9 mouse cellular contexts compared by ENCODE assay signal in genomic region chr8:12502321-12502775, GRCm38 (mm10).
DNase-seq lines count a peak whose midpoint lies in the region; ATAC-seq lines count a peak whose summit lies in the region.
"Had no signal": no experiment of that assay in that cellular context is flagged by ENCODE, and none has a peak within 500 bp of the region (broad histone marks: within the 10 kb centered on the region; RNA-seq: fewer than 3 reads in every experiment).

No protein-coding gene starts in this region.

- no peaks in the 10 kb centered on the region for H3K36me3 ChIP-seq in heart, embryonic 12.5 days
- no peaks in the 10 kb centered on the region for H3K36me3 ChIP-seq in kidney, embryonic 15.5 days
- no peaks in the 10 kb centered on the region for H3K36me3 ChIP-seq in midbrain, embryonic 14.5 days (ENCODE audit: control insufficient read depth, insufficient read depth, low read length)

- no peak for ATAC-seq in heart, embryonic 12.5 days (ENCODE audit: insufficient number of reproducible peaks, low FRiP score)
- ATAC-seq in kidney, embryonic 15.5 days (replicated peaks; ENCODE audit: low FRiP score): peak; percentile 69
- peak; percentile 82 for ATAC-seq in midbrain, embryonic 14.5 days (ENCODE audit: low FRiP score, low TSS enrichment)

- peaks cover 91% of the 10 kb centered on the region for H3K27me3 ChIP-seq in heart, embryonic 12.5 days (replicated peaks)
- peaks cover 90% of the 10 kb centered on the region for H3K27me3 ChIP-seq in kidney, embryonic 15.5 days
- H3K27me3 ChIP-seq in midbrain, embryonic 14.5 days (ENCODE audit: control insufficient read depth, insufficient read depth, low read length): peaks cover 17% of the 10 kb centered on the region

- H3K9me3 ChIP-seq in heart, embryonic 12.5 days (replicated peaks): no peaks in the 10 kb centered on the region
- H3K9me3 ChIP-seq in kidney, embryonic 15.5 days (replicated peaks): no peaks in the 10 kb centered on the region
- no peaks in the 10 kb centered on the region for H3K9me3 ChIP-seq in midbrain, embryonic 14.5 days (ENCODE audit: control insufficient read depth, low read length)

- no peak for DNase-seq in heart, adult 18-20 months
- DNase-seq in embryo, embryonic 9.5 days (ENCODE audit: extremely low spot score): peak; percentile 68
- peak; percentile 67 for DNase-seq in midbrain, embryonic 14.5 days
- no peak for DNase-seq in gastrocnemius, postnatal 25 days
- DNase-seq in right cerebral cortex, adult 18-20 months: no peak
- no peak for DNase-seq in heart, adult 9 months (ENCODE audit: low spot score in 2 of 2)

- H3K9ac ChIP-seq in heart, embryonic 12.5 days: no peak overlapping the region
- H3K9ac ChIP-seq in kidney, embryonic 15.5 days: no peak overlapping the region
- H3K9ac ChIP-seq in midbrain, embryonic 14.5 days (replicated peaks; ENCODE audit: low read length): peak overlapping the region; percentile 43

- H3K4me3 ChIP-seq in heart, embryonic 12.5 days: peak overlapping the region; percentile 33
- H3K4me3 ChIP-seq in kidney, embryonic 15.5 days (replicated peaks): peak overlapping the region; percentile 28
- peak overlapping the region; percentile 28 for H3K4me3 ChIP-seq in midbrain, embryonic 14.5 days (replicated peaks; ENCODE audit: low read depth, low read length)
- H3K4me3 ChIP-seq: myocyte had no signal

- WGBS in heart, embryonic 12.5 days: under 1% methylated on average over 20 of the region's 22 CpGs
- 0% methylated on average over 20 of the region's 22 CpGs for WGBS in kidney, embryonic 15.5 days
- under 1% methylated on average over 22 of the region's 22 CpGs for WGBS in midbrain, embryonic 14.5 days

- no peak overlapping the region for H3K27ac ChIP-seq in heart, embryonic 12.5 days (ENCODE audit: poor library complexity, severe bottlenecking)
- no peak overlapping the region for H3K27ac ChIP-seq in kidney, embryonic 15.5 days
- peak overlapping the region; percentile 64; the same call in 1 of the 2 replicates for H3K27ac ChIP-seq in midbrain, embryonic 14.5 days (replicated peaks; ENCODE audit: low read depth, low read length)

- H3K4me1 ChIP-seq in heart, embryonic 12.5 days (replicated peaks): peaks cover 3% of the 10 kb centered on the region
- H3K4me1 ChIP-seq in kidney, embryonic 15.5 days: peaks cover 27% of the 10 kb centered on the region
- H3K4me1 ChIP-seq in midbrain, embryonic 14.5 days (ENCODE audit: control insufficient read depth, insufficient read depth, low read length): peaks cover 23% of the 10 kb centered on the region

- H3K4me2 ChIP-seq in heart, embryonic 12.5 days: peak overlapping the region; percentile 63
- H3K4me2 ChIP-seq in kidney, embryonic 15.5 days: peak overlapping the region; percentile 56
- H3K4me2 ChIP-seq in midbrain, embryonic 14.5 days (ENCODE audit: low read length): peak overlapping the region; percentile 60

Comparison
In these comparisons a context has a peak if more than half of its experiments do, and no peak if none do; other contexts are left out.
1. DNase-seq: peak in embryo, embryonic 9.5 days (single experiment) and midbrain, embryonic 14.5 days (single experiment); none in heart, adult 18-20 months (0 of 2), gastrocnemius, postnatal 25 days (single experiment), right cerebral cortex, adult 18-20 months (single experiment) and heart, adult 9 months (0 of 2).
2. Peak in every context shown above with its lines, with median percentiles within 50 percentile points of each other: H3K4me2 ChIP-seq and H3K4me3 ChIP-seq.